Mouse (Mus musculus) embryonic facial prominence, embryonic 12.5 days (tissue): ENCODE measurements around the gene Dync1li2. TPM values are rescaled to one million over a fixed set of nuclear protein-coding genes. Genes with fewer than 3 reads are reported as not detected.

Experiments
- ATAC-seq: fragments of 200-750 bp; cut with Nextera tagmentation; 2 replicates; pipeline ENCODE4 v1.8.0; 2017; ENCODE audit not compliant: insufficient number of reproducible peaks, insufficient read depth, low FRiP score, low TSS enrichment
- H3K27ac ChIP-seq: fragments of 300-500 bp; sonication (generic); 2 replicates; pipeline ENCODE4 v1.5.1; 2016; ENCODE audit warnings: mild to moderate bottlenecking
- H3K27me3 ChIP-seq: fragments of 300-500 bp; sonication (generic); 2 replicates; pipeline ENCODE4 v1.6.1; 2016; ENCODE audit warnings: mild to moderate bottlenecking, moderate library complexity
- H3K36me3 ChIP-seq: fragments of 300-500 bp; sonication (generic); 2 replicates; pipeline ENCODE4 v1.6.1; 2016; ENCODE audit warnings: mild to moderate bottlenecking
- H3K4me1 ChIP-seq: fragments of 300-500 bp; sonication (generic); 2 replicates; pipeline ENCODE4 v1.6.1; 2016
- H3K4me2 ChIP-seq: fragments of 300-500 bp; sonication (generic); replicated peaks from 2 replicates; pipeline ENCODE4 v1.6.1; 2016; ENCODE audit warnings: mild to moderate bottlenecking, moderate library complexity
- H3K4me3 ChIP-seq: fragments of 300-500 bp; sonication (generic); 2 replicates; pipeline ENCODE4 v1.5.1; 2016; ENCODE audit warnings: mild to moderate bottlenecking
- H3K9ac ChIP-seq: fragments of 300-500 bp; sonication (generic); 2 replicates; pipeline ENCODE4 v1.6.1; 2016; ENCODE audit warnings: mild to moderate bottlenecking, moderate library complexity
- H3K9me3 ChIP-seq: fragments of 300-500 bp; sonication (generic); 2 replicates; pipeline ENCODE4 v1.6.1; 2016; ENCODE audit warnings: mild to moderate bottlenecking, moderate library complexity
- WGBS: fragments of 180-500 bp; shearing (Covaris S2); methylation state at CpG from one replicate; pipeline ENCODE4 v1.1.7; 2016; 5-methylcytosine and 5-hydroxymethylcytosine counted together
- polyA plus RNA-seq: library from polyadenylated mRNA; unstranded; fragments of >200 nt; fragmentation: Nextera tagmentation; extraction: Ambion mirVana; gene quantifications from 2 replicates; pipeline ENCODE4 v1.2.1, GENCODE M21; 2016

The Dync1li2 gene
- polyA plus RNA-seq, 1 experiment from 2014 or later = 89.1 TPM

GRCm38 (mm10) chr8:104376669-104377068 lies 66.2 kb downstream of the Dync1li2 start:
- Histone ChIP-seq H3K4me1 (peaks cover 13% of the 10 kb centered on the region), H3K9ac (no peak overlapping the region), H3K27ac (no peak overlapping the region; the same call in 1 of the 2 replicates), H3K27me3 (no peaks in the 10 kb centered on the region), H3K4me2 (no peak overlapping the region), H3K36me3 (no peaks in the 10 kb centered on the region), H3K4me3 (no peak overlapping the region), H3K9me3 (no peaks in the 10 kb centered on the region)
- ATAC-seq = no peak
- WGBS = 54% methylated on average over 11 of the region's 11 CpGs

GRCm38 (mm10) chr8:104375959-104376358 lies 66.9 kb downstream of the Dync1li2 start:
- WGBS = 72% methylated on average over 5 of the region's 5 CpGs
- no peak overlapping the region for H3K9ac ChIP-seq
- H3K4me3 ChIP-seq = no peak overlapping the region
- H3K4me1 ChIP-seq = peaks cover 13% of the 10 kb centered on the region
- H3K36me3 ChIP-seq = no peaks in the 10 kb centered on the region
- no peak overlapping the region for H3K4me2 ChIP-seq
- H3K27ac ChIP-seq = no peak overlapping the region
- no peak for ATAC-seq
- no peaks in the 10 kb centered on the region for H3K27me3 ChIP-seq
- H3K9me3 ChIP-seq = no peaks in the 10 kb centered on the region

- Histone ChIP-seq H3K4me3 (no peak overlapping the region), H3K4me2 (no peak overlapping the region), H3K9ac (no peak overlapping the region), H3K27ac (no peak overlapping the region), H3K27me3 (no peaks in the 10 kb centered on the region), H3K4me1 (peaks cover 13% of the 10 kb centered on the region), H3K36me3 (no peaks in the 10 kb centered on the region), H3K9me3 (no peaks in the 10 kb centered on the region)
- no peak for ATAC-seq
- WGBS = 57% methylated on average over 14 of the region's 14 CpGs
These were observed 67.7 kb downstream of the Dync1li2 start for GRCm38 (mm10) chr8:104374864-104375846.

GRCm38 (mm10) chr8:104374269-104374668 lies 68.6 kb downstream of the Dync1li2 start:
- no peak for ATAC-seq
- H3K9me3 ChIP-seq = no peaks in the 10 kb centered on the region
- H3K36me3 ChIP-seq = no peaks in the 10 kb centered on the region
- 71% methylated on average over 11 of the region's 11 CpGs for WGBS
- H3K27me3 ChIP-seq = no peaks in the 10 kb centered on the region
- H3K27ac ChIP-seq = no peak overlapping the region
- no peak overlapping the region for H3K4me2 ChIP-seq
- no peak overlapping the region for H3K4me3 ChIP-seq
- peaks cover 16% of the 10 kb centered on the region for H3K4me1 ChIP-seq
- H3K9ac ChIP-seq = no peak overlapping the region

- 81% methylated on average over 11 of the region's 11 CpGs for WGBS
- ATAC-seq = no peak
These were observed 69.1 kb downstream of the Dync1li2 start for GRCm38 (mm10) chr8:104373779-104374178.

GRCm38 (mm10) chr8:104371121-104371520 lies 71.7 kb downstream of the Dync1li2 start:
- no peaks in the 10 kb centered on the region for H3K9me3 ChIP-seq
- no peaks in the 10 kb centered on the region for H3K27me3 ChIP-seq
- H3K4me1 ChIP-seq = peaks cover 16% of the 10 kb centered on the region
- no peak overlapping the region for H3K9ac ChIP-seq
- H3K27ac ChIP-seq = no peak overlapping the region
- no peak overlapping the region for H3K4me3 ChIP-seq
- ATAC-seq = no peak
- H3K4me2 ChIP-seq = no peak overlapping the region
- 86% methylated on average over 6 of the region's 6 CpGs for WGBS
- H3K36me3 ChIP-seq = no peaks in the 10 kb centered on the region

More at GRCm38 (mm10) chr8:104373779-104374178, 69.1 kb downstream of the Dync1li2 start:
- Histone ChIP-seq H3K4me3 (no peak overlapping the region), H3K36me3 (no peaks in the 10 kb centered on the region), H3K9me3 (no peaks in the 10 kb centered on the region), H3K27me3 (no peaks in the 10 kb centered on the region), H3K4me1 (peaks cover 16% of the 10 kb centered on the region), H3K9ac (no peak overlapping the region), H3K27ac (no peak overlapping the region), H3K4me2 (no peak overlapping the region)

GRCm38 (mm10) chr8:104370071-104370470 lies 72.8 kb downstream of the Dync1li2 start:
- 80% methylated on average over 6 of the region's 6 CpGs for WGBS
- H3K9me3 ChIP-seq = no peaks in the 10 kb centered on the region
- no peak overlapping the region for H3K4me2 ChIP-seq
- peaks cover 7% of the 10 kb centered on the region for H3K4me1 ChIP-seq
- H3K36me3 ChIP-seq = no peaks in the 10 kb centered on the region
- no peak for ATAC-seq
- H3K27me3 ChIP-seq = no peaks in the 10 kb centered on the region
- no peak overlapping the region for H3K9ac ChIP-seq
- H3K27ac ChIP-seq = no peak overlapping the region
- H3K4me3 ChIP-seq = no peak overlapping the region

- H3K27me3 ChIP-seq = no peaks in the 10 kb centered on the region
- H3K36me3 ChIP-seq = no peaks in the 10 kb centered on the region
- H3K4me3 ChIP-seq = no peak overlapping the region
- no peak overlapping the region for H3K27ac ChIP-seq
- H3K9ac ChIP-seq = no peak overlapping the region
- peaks cover 3% of the 10 kb centered on the region; the same call in 1 of the 2 replicates for H3K4me1 ChIP-seq
- H3K9me3 ChIP-seq = no peaks in the 10 kb centered on the region
- H3K4me2 ChIP-seq = no peak overlapping the region
- 76% methylated on average over 12 of the region's 12 CpGs for WGBS
- ATAC-seq = no peak
These were observed 73.3 kb downstream of the Dync1li2 start for GRCm38 (mm10) chr8:104369591-104369990.

Other genes with a start within 250 kb of the Dync1li2 start
- 23.7 and 24.4 TPM in 2 replicates for gene Tk2, start 194.5 kb downstream of the Dync1li2 start, polyA plus RNA-seq
- gene Cklf, start 192.2 kb downstream of the Dync1li2 start, polyA plus RNA-seq = 59.6 and 61.3 TPM in 2 replicates
- not detected in 2 replicates for gene Cmtm2a, start 149.9 kb downstream of the Dync1li2 start, polyA plus RNA-seq
- not detected in 2 replicates for gene Gm45711, start 133.0 kb downstream of the Dync1li2 start, polyA plus RNA-seq
- not detected in 2 replicates for gene Cmtm1, start 132.9 kb downstream of the Dync1li2 start, polyA plus RNA-seq
- gene Gm11020, start 121.5 kb downstream of the Dync1li2 start, polyA plus RNA-seq = not detected in 2 replicates
- not detected in 2 replicates for gene Cmtm2b, start 120.8 kb downstream of the Dync1li2 start, polyA plus RNA-seq
- gene Cmtm3, start 103.6 kb downstream of the Dync1li2 start, polyA plus RNA-seq = 168 and 173 TPM in 2 replicates
- 3.0 and 3.3 TPM in 2 replicates for gene Cmtm4, start 47.2 kb downstream of the Dync1li2 start, polyA plus RNA-seq
- gene Terb1, start 66.9 kb upstream of the Dync1li2 start, polyA plus RNA-seq = 0.24 and 0.29 TPM in 2 replicates
- gene Nae1, start 91.6 kb upstream of the Dync1li2 start, polyA plus RNA-seq = 129 TPM in 2 replicates
- gene Car7, start 91.6 kb upstream of the Dync1li2 start, polyA plus RNA-seq = 0.83 and 0.97 TPM in 2 replicates
- gene Pdp2, start 148.4 kb upstream of the Dync1li2 start, polyA plus RNA-seq = 13.2 and 13.7 TPM in 2 replicates
- not detected in 2 replicates for gene Cdh16, start 181.3 kb upstream of the Dync1li2 start, polyA plus RNA-seq
- gene Rrad, start 188.3 kb upstream of the Dync1li2 start, polyA plus RNA-seq = 3.5 and 5.1 TPM in 2 replicates
- gene Ciao2b, start 198.9 kb upstream of the Dync1li2 start, polyA plus RNA-seq = 83.7 and 87.9 TPM in 2 replicates